Mouse (Mus musculus) C2C12 (cell line): ENCODE measurements at regions not wholly inside any gene's neighbourhood (a gene's known extent, or its start where the extent isn't known, plus 50 kb on each side); places are given as distances from the start of the nearest gene placed in this dataset.

Source experiments
- H3K27me3 ChIP-seq: one replicate; pipeline ENCODE4 v1.6.1; 2011; ENCODE audit not compliant: control insufficient read depth, insufficient read depth, insufficient read length
- H3K36me3 ChIP-seq: one replicate; pipeline ENCODE4 v1.6.1; 2011; ENCODE audit not compliant: control insufficient read depth, insufficient read depth
- H3K4me3 ChIP-seq: one replicate; pipeline ENCODE4 v1.5.1; 2011; ENCODE audit warnings: mild to moderate bottlenecking, control low read depth; ENCODE audit not compliant: poor library complexity, insufficient read depth, severe bottlenecking
- H3K79me2 ChIP-seq: one replicate; pipeline ENCODE4 v1.6.1; 2011; ENCODE audit not compliant: control insufficient read depth, insufficient read depth
- H3K79me3 ChIP-seq: one replicate; pipeline ENCODE4 v1.6.1; 2011; ENCODE audit warnings: low read depth, control low read depth
- H3ac ChIP-seq: one replicate; pipeline ENCODE3; 2011; ENCODE audit warnings: low read depth; ENCODE audit not compliant: control insufficient read depth, insufficient read length
- CEBPB ChIP-seq: IDR thresholded peaks from one replicate; pipeline ENCODE4 v1.6.1; 2011; ENCODE audit warnings: low read depth, mild to moderate bottlenecking, control low read depth, moderate library complexity
- CTCF ChIP-seq: IDR thresholded peaks from one replicate; pipeline ENCODE4 v1.5.1; 2011; ENCODE audit not compliant: control insufficient read depth, insufficient read depth, insufficient read length
- FOSL1 ChIP-seq: IDR thresholded peaks from one replicate; pipeline ENCODE4 v1.8.0; 2011; ENCODE audit warnings: mild to moderate bottlenecking, low read length; ENCODE audit not compliant: poor library complexity, insufficient read depth, severe bottlenecking
- MAX ChIP-seq: IDR thresholded peaks from one replicate; pipeline ENCODE4 v1.6.1; 2011; ENCODE audit warnings: mild to moderate bottlenecking, control low read depth
- MYOD1 ChIP-seq: IDR thresholded peaks from one replicate; pipeline ENCODE4 v1.6.1; 2011; ENCODE audit warnings: low read depth; ENCODE audit not compliant: control insufficient read depth, insufficient read length
- MYOG ChIP-seq: IDR thresholded peaks from one replicate; pipeline ENCODE4 v1.6.1; 2011; ENCODE audit not compliant: control insufficient read depth, insufficient read length; ENCODE audit errors: extremely low read depth
- USF1 ChIP-seq: IDR thresholded peaks from one replicate; pipeline ENCODE4 v1.6.1; 2011; ENCODE audit warnings: low read depth, mild to moderate bottlenecking, control low read depth, moderate library complexity

GRCm38 (mm10) chr8:33065566-33065965 is 362.9 kb upstream of the 5930422O12Rik start:
- Histone ChIP-seq H3ac (no peak overlapping the region), H3K79me2 (no peaks in the 10 kb centered on the region), H3K79me3 (no peaks in the 10 kb centered on the region), H3K4me3 (no peak overlapping the region), H3K36me3 (no peaks in the 10 kb centered on the region), H3K27me3 (no peaks in the 10 kb centered on the region)
- TF ChIP-seq CTCF (no peak), MAX (no peak), MYOD1 (no peak)

GRCm38 (mm10) chr8:33066168-33066567 is 362.3 kb upstream of the 5930422O12Rik start:
- Histone ChIP-seq H3K36me3 (no peaks in the 10 kb centered on the region), H3ac (no peak overlapping the region)

GRCm38 (mm10) chr8:33067453-33068039 is 361.0 kb upstream of the 5930422O12Rik start:
- Histone ChIP-seq H3K4me3 (no peak overlapping the region), H3K79me3 (no peaks in the 10 kb centered on the region), H3K79me2 (no peaks in the 10 kb centered on the region), H3K27me3 (no peaks in the 10 kb centered on the region), H3K36me3 (no peaks in the 10 kb centered on the region), H3ac (no peak overlapping the region)
- no peak for TF ChIP-seq MYOD1
- no peak for TF ChIP-seq USF1
- TF ChIP-seq FOSL1: no peak
- no peak for TF ChIP-seq CTCF
- no peak for TF ChIP-seq MAX
- no peak for TF ChIP-seq MYOG
- TF ChIP-seq CEBPB: no peak

More at GRCm38 (mm10) chr8:33066168-33066567, 362.3 kb upstream of the 5930422O12Rik start:
- Histone ChIP-seq H3K4me3 (no peak overlapping the region), H3K79me2 (no peaks in the 10 kb centered on the region), H3K27me3 (no peaks in the 10 kb centered on the region), H3K79me3 (no peaks in the 10 kb centered on the region)
- TF ChIP-seq MYOD1: no peak
- TF ChIP-seq FOSL1: no peak
- no peak for TF ChIP-seq CEBPB
- no peak for TF ChIP-seq USF1
- TF ChIP-seq MAX: no peak
- TF ChIP-seq MYOG: no peak
- TF ChIP-seq CTCF: no peak

GRCm38 (mm10) chr8:33068468-33068867 is 360.0 kb upstream of the 5930422O12Rik start:
- Histone ChIP-seq H3ac (no peak overlapping the region), H3K36me3 (no peaks in the 10 kb centered on the region), H3K79me3 (no peaks in the 10 kb centered on the region), H3K79me2 (no peaks in the 10 kb centered on the region), H3K27me3 (no peaks in the 10 kb centered on the region), H3K4me3 (no peak overlapping the region)
- TF ChIP-seq CEBPB (no peak), FOSL1 (no peak), CTCF (no peak), USF1 (no peak), MAX (no peak), MYOG (no peak), MYOD1 (no peak)

GRCm38 (mm10) chr8:33075186-33075585 is 353.3 kb upstream of the 5930422O12Rik start:
- no peaks in the 10 kb centered on the region for H3K27me3 ChIP-seq
- H3K4me3 ChIP-seq: no peak overlapping the region
- no peaks in the 10 kb centered on the region for H3K36me3 ChIP-seq
- H3K79me3 ChIP-seq: no peaks in the 10 kb centered on the region
- no peak overlapping the region for H3ac ChIP-seq
- no peaks in the 10 kb centered on the region for H3K79me2 ChIP-seq
- TF ChIP-seq MYOG (no peak), MAX (no peak), CTCF (no peak), FOSL1 (no peak), USF1 (no peak), CEBPB (no peak), MYOD1 (no peak)

GRCm38 (mm10) chr8:33076253-33076652 is 352.3 kb upstream of the 5930422O12Rik start:
- Histone ChIP-seq H3K36me3 (no peaks in the 10 kb centered on the region), H3K27me3 (no peaks in the 10 kb centered on the region), H3K4me3 (no peak overlapping the region), H3ac (no peak overlapping the region), H3K79me2 (no peaks in the 10 kb centered on the region), H3K79me3 (no peaks in the 10 kb centered on the region)
- TF ChIP-seq MAX: no peak
- no peak for TF ChIP-seq USF1
